Mouse (Mus musculus): Measurements from ENCODE around the gene Dock2.

Dock2 gene

DNA sequence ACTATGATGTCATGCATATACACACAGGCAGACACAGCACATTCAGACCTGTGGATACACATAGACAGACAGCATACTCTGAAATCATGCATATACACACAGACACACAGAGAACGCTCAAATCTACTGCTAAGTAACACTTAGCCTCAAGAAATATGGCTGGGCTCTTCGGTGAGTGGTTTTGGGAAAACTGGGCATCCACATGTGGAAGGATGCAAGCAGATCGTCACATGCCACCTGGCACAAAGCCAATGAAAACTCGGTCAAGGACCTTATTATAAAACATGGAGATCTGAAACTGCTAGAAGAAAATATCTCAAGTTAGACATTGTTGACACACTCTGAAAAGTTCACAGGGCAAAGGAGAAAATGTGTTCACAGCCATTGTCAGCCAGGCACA lies 255.7 kb downstream of the Dock2 start:
- no peak for DNase-seq (ENCODE audit: low read depth, low spot score)

DNA sequence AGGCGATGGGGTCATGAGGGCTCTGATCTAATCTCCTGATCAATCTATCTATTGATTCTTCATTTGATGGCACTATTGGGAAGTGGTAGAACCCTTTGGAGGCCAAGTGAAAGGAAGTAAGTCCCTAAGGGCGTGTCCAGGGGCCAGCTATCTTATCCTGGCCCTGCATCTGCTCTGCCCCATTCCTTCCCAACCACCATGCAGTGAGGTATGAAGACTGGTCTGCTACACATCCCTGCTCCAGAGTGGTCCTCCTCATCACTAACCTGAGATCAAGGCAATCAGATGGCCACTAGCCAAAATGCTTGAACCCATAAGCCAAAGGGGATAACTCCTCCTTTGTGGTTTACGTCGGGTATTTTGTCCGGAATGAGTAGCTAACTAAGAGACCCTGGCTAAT lies 256.5 kb downstream of the Dock2 start:
- DNase-seq (ENCODE audit: low read depth, low spot score) = no peak

DNA sequence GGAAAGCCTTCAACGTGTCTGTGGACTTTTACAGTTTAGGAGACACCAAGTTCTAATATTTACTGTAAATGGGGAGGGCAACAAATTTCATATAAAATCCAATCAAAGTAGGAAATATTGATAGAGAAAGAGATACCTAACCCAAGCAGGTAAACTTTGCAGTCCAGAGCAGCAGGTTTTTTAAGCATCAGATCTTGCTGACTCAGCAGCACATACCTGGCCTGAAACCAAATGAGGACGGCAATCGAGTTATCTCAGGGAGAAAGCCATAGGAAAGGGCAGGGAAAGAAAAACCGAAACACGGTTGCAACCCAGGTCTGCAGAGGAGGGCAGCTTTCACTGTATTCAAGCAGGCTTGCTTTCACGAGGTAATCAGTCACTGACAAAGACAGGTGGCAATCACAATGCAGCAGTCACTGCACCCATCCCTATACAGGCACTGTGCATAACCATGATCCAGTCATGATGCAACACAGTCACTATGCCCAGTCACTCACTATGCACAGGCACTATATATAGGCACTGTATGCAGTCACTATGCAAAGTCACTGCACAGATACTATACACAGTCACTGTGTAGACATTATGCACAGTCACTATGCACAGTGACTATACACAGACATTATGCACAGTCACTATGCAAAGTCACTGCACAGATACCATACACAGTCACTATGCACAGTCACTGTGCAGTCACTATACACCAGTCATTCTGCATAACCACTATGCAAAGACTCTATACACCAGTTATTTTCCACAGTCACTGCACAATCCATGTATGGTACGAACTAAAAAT lies 258.4 kb downstream of the Dock2 start:
- no peak for DNase-seq (ENCODE audit: low read depth, low spot score)

DNA sequence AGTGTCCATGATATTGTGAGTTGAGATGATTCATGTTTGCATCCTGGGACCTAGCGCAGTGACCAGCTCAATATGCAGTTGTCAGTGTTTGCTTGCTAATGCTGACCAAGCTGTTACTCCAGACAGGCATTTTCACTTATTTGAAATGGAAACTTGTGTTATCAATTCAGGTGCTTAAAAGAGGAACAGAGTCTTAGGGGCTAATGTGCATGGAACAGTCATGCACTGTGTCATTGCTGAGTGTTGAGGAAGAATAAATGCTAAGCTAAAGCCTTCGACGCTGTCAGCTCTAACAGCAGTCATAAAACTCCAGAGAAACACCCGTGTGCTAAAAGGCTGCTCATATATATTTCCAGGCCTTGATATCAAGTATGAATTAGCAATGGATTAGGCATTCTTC lies 259.1 kb downstream of the Dock2 start:
- no peak for DNase-seq (ENCODE audit: low read depth, low spot score)

DNA sequence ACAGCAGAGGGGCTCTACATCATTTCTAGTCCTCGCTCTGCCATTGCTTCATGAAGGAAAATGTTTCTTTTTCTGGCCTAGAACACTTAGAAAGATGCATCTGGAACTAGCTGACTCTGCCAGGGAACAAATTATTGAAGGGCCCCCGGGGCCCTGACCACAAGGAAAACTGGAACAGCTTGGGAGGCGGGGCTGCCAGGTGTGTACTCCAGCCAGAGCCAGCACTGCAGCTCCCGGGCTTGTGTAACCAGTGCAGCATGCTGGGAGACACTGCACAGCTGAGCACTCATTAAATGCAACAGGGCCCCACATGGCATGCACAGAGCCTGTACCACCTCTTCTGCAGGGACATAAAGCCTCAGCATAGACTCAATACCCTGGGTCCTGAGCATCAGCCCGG lies 265.1 kb downstream of the Dock2 start:
- DNase-seq (ENCODE audit: low read depth, low spot score) = no peak

DNA sequence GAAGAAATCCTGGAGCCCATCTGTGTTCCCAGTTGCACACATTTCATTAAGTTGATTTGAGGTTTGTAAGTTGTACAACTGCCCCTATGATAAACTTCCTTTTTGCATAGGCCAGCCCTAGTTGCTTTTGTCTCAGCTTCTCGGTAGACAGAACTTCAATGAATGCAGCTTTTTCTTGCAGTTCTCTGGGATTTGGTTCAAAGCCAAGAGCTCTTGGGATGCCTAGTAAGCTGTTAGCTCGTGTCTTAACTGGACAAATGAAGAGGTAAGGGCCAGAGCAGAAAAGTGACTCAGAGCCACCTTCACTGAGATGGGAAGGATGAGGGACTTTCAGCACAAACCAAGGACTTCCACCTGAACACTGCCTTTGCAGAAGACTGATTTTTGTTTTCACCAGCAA lies 266.7 kb downstream of the Dock2 start:
- no peak for DNase-seq (ENCODE audit: low read depth, low spot score)

DNA sequence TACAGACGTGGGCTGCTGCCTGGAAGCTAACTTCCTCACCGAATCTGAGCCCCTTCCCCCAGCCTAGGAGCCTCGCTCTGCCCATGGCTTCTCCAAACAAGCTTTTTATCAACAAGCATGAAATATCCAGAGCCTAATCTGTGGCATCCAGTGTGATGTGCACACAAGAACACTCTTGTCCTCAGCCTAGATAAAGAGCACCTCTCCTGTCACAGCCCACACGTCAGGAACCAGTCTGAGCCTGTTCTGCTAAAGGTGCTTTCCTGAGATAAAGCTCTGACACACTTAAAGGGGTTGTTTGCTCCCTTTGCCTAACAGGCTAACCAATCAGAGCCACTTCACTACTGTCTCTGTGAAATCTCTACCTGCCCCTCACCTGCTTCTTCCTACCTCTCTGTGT lies 268.4 kb downstream of the Dock2 start:
- no peak for DNase-seq (ENCODE audit: low read depth, low spot score)

DNA sequence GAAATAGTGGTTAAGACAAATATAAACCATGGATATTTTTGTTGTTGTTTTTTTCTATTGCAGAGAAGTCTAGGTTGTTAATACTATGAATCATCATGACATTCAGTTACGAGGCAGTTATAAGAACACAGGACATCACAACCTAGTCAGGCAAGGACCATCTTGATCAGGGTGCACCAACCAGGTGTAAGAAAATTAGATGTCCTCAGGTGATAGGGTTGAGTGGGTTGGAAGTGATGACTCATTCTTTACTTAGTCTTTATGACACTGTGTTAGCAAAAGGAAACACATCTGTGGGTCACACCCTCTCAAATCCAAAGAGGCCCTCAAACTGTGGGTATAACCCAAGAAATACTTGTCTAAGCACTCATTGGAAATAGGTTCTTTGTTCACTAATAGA lies 277.3 kb downstream of the Dock2 start:
- no peak for DNase-seq (ENCODE audit: low read depth, low spot score)

DNA sequence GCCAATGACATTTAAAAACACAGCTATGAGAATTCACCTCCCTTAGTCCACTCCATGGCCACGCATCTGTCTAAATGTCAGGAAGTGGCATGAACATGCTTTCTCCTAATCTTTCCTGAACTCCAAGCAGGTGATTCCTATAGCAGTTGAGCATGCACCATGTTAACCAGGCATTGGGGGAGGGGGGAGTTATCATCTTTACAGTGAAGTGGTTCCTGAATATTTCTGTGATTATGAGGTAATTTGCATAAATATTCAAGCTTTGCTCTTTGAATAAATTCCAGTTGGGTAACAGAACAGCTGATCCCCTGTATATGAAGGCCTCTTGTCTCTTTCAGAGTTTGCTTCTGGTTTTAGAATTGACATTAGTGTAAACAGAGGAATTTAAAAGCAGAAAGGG lies 284.0 kb downstream of the Dock2 start:
- no peak for DNase-seq (ENCODE audit: low read depth, low spot score)

DNA sequence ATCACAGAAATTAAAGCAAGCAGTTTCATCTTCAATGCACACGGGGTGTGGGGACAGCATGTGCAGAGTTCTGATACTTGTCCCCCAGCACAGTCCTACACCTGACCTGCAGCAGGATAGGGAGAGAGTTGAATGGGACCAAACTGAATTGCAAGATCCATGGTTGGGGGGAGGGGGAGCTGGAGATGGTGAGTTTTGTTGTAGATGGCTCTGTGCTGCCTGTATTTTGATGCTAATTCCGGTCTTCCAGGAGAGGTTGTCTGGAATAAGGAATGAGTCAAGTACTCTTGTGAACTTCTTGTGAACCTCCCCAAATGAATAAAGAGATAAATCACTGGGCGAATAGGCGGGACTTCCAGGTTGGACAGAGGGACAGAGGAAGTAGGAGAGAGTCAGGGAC lies 289.0 kb downstream of the Dock2 start:
- DNase-seq (ENCODE audit: low read depth, low spot score) = peak; percentile 6

DNA sequence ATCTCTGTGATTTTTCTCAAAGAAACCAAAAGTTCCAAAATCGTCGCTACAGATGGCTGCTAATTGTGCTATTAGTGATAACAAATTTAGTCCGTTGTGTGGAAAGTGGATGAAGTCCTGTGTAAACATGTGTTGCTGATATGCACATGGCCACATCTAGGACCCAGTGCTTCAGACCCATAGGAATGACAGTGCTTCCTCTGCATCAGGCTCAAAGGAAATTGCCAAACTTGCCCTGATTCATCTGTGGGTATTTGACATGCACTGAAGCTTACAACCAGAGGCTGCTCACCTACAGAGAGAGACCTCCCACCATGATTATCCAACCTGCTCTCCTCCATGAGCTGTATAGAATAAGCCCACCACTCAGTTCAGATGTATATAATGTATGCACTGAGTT lies 290.7 kb downstream of the Dock2 start:
- DNase-seq (ENCODE audit: low read depth, low spot score) = no peak

DNA sequence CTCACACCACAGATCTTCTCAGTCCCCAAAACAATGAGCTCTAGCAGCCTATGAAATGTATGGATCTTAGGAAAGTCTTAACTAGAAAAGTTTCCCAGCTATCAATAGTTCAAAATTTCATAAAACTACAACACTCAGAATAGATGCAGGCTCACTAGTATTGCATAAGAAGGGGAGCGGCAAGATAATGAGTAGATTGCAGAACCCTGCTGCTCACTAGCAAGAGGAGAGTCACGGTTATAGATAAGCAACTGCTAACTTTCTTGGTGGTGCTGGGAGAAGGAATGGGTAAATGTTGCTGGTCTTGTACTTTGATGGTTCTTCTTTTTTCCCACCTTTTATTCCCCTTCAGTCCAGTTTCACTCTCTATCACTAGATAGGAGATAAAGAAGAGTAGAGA lies 291.5 kb downstream of the Dock2 start:
- DNase-seq (ENCODE audit: low read depth, low spot score) = no peak

DNA sequence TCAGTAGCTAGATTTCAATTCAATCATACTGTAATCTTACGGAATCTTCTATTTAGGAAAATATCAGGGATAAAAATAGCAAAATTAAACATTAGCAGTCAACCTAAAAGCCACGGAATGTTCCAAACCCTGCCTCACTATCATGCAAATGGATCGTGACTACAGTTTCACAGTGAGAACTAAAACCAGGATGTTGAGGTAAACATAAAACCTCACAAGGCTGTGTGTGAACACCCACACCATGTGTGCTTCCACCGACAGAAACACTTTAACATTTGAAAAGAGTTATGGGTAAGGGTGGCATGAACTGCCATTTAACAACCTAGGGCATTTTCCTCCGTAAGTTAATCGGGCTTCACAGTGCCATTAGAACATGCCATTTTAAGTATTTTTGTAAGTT lies 294.1 kb downstream of the Dock2 start:
- no peak for DNase-seq (ENCODE audit: low read depth, low spot score)

DNA sequence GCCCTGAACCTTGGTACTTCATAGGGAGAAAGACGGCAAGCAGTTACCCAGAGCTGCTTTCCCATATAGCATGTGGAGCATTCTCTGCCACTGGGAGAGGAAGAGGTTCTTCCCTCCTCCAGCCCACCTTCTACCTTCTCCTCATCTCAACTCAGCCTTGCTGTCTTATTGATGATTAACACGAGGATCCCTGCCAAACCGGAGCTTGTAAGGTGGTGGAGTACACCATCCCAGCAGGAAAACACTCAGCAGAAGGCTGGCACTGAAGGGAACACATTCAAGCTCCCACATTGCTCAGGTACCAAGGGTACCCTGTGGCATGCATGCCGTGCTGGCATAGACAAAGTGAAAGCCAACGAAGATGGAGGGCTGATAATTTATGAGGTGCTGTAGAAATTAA lies 304.4 kb downstream of the Dock2 start:
- no peak for DNase-seq (ENCODE audit: low read depth, low spot score)

DNA sequence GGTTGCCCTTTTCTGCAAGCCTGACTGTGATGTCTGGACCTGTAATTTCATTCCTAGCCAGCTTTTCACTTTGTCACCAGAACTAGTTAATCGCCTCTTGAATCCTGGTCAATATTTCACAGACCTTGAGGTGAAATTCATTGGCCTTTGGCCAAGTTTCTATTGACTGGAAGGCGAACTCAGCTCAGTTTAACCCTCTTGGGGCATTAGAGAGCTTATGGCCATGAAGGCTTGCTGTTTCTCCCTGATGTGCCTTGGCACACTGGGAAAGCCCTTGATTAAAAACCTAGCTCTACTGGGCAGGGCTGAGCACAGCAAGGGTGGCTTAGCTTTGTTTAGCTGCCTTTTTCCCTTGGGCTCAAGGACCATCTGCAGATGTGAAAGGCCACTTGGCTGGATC lies 313.9 kb downstream of the Dock2 start:
- no peak for DNase-seq (ENCODE audit: low read depth, low spot score)

DNA sequence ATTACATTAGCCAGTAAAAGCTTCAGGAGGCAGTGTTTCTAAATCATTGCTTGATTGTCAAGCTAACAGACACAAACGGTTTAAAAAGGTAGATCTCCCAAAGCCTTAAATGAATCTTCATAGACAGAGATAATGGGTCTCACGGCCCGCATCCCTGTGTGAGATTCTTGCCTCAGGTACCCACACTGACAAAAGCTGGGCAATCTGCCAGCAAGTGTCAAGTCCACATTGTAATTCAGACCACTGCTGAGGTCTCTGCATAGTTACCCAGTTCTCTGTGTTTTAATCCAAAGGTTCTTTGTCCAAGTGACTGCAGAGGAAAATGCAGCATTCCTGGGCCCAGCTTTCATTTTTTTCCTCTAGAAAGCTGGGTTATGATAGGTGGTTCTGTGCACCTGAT lies 315.1 kb downstream of the Dock2 start:
- no peak for DNase-seq (ENCODE audit: low read depth, low spot score)

DNA sequence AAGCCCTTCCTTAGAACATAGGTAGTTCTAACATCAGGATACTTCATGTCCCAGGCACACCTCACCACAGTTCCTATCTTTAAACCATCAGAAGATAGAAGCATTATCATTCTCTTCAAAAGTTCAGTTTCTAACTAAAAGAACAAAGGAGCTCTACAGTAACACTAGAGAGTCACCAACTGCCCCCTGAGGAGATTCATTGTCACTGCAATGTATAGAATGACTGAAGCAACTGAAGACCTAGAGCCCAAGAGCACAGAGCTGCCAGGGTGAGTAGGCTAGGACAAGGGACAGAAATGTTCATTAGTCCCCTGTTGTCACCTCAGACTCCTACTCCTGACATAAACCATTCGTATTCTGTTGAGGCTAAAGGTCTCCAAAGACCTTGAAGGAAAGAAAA lies 316.6 kb downstream of the Dock2 start:
- DNase-seq (ENCODE audit: low read depth, low spot score) = no peak

DNA sequence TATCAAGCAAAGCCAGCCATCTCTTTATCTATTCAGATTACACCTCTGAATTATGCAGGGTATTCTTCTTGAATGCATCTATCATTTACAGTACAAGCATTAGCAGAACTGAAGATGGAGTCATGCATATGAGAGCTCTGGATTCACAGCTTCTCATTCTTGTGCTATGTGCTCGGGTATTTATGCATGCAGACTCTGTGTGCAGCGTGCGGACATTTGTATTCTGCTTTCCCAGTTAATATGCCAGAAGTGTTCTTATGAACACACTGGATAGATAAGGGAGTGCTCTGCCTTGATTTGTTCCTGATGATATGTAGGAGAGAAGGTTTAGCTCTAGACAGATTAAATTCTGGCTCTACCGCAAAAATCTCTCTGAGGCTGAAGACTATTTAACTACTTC lies 333.7 kb downstream of the Dock2 start:
- DNase-seq (ENCODE audit: low read depth, low spot score) = no peak

DNA sequence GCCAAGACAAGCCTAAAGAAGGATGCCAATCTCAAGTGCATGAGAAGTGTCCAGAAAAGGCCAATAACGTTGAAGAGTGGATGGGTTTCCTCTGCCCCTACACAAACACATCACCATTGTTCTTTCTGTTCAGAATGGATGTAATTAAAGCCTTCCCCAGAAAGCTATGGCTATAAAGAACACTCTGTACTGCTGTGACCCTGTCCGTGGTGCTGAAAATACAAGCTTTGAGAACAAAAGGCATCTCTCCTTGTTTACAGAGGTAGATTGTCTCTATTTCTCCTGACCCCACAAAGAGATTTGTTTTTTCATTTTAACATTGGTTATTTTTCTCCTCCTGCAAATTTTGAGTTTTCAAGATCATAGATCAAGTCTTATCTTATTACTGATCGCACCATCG lies 335.8 kb downstream of the Dock2 start:
- peak; percentile 85 for DNase-seq (ENCODE audit: low read depth, low spot score)

DNA sequence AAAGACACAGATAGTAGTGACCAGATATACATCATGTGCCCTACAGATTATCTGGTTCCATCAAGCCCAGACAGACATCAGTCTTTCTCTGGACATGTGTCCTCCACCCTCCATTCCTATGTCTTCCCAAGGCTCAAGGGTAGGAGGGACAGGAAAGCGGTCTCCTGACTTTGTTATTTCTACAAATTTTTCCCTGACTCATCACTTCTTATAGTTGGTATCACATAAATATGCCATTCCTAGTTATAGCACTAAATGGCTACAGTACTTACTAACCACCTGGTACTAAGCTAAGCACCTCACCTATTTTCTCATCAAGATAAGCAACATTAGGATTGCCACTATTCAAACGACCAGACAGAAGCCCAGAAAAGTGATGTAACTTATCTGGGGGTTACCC lies 345.3 kb downstream of the Dock2 start:
- no peak for DNase-seq (ENCODE audit: low read depth, low spot score)

DNA sequence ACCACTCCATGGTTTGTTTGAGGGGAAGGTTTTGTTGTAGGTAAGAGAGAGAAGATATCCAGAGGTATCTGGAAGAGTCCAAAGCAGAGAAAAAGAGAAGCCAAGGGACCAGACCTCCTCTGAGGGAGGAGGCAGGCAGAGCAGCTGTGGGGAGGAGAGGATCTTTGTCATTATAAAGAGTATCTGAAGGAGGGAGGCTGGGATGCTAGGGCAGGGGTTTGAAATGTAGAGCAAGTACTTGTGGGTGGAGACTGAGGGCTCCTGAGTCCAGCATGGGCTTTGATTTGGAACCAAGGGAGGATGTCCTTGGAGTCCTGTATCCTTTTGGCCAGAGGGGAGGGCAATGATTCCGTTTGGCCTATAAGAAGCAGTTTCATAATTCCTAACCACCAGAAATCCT lies 346.2 kb downstream of the Dock2 start:
- no peak for DNase-seq (ENCODE audit: low read depth, low spot score)

DNA sequence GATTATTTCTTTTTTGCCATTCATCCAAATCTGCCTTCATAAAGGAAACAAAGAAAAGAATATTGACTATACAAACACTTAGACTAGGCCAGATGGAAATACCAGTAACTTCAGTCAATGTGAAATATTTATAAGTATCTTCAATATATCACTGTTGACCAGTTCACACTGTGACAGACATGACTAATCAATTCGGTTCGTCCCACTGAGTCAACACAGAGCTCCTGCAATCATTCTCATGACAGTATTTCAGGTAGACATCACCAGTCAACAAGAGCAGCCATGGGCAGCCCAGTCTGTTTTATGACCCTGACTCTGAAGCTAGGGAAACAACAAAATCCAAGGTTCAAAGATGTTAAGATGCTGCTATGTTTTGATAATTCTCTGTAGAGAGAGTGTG lies 351.7 kb downstream of the Dock2 start:
- DNase-seq (ENCODE audit: low read depth, low spot score) = peak; percentile 55

DNA sequence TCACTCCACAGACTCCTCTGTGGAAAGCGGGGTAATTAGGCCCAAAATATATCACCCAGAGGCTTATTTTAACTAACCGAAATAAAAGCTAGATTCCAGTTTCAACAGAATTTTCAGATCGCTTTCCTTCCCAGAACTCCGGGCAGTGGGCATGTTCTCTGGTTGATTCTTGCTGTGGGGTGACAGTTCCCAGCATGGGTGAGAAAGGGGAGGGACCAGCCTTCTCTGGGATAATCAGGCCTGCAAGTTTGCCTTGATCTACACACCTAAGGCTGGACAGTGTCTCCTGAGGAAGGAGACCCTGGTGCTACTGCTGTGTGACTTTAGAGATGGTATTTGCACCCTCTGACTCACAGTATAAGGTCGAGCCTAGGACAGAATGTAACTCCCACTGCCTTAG lies 352.3 kb downstream of the Dock2 start:
- DNase-seq (ENCODE audit: low read depth, low spot score) = no peak

DNA sequence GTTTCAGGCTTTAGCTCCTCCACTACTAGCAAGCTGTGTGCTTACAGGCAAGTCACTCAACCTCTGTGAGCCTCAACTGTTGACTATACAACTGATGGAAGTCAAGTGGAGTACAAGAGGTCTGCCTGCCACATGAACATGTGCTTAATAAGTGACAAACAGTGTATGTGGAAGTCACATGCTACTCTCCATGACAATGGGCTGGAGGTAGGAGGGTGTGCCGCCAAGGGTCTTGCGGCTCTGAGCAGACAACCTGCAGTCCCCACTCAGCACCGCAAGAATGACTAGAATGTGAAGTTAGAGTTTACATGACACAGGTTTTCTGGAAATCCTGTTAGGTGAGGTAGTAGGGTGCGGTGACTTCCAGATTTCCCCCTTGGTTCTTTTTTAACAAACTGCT lies 352.8 kb downstream of the Dock2 start:
- DNase-seq (ENCODE audit: low read depth, low spot score) = no peak

Measured in mesoderm, embryonic 11.5 days (tissue).